Mouse (Mus musculus) cortical plate, adult 2 months (tissue): Measurements from ENCODE around the gene Ttll3.

Experiments
- CTCF ChIP-seq: fragments of 200-500 bp; IDR thresholded peaks from 2 replicates; pipeline ENCODE4 v1.5.1; 2011; ENCODE audit warnings: mild to moderate bottlenecking, control low read depth, low read length; ENCODE audit not compliant: insufficient read depth; ENCODE audit errors: extremely low read depth
- POLR2A ChIP-seq: fragments of 200-500 bp; IDR thresholded peaks from 2 replicates; pipeline ENCODE4 v1.6.1; 2011; ENCODE audit warnings: mild to moderate bottlenecking, low read length, control low read depth; ENCODE audit not compliant: insufficient read depth; ENCODE audit errors: extremely low read depth

- TF ChIP-seq POLR2A = no peak
- no peak for TF ChIP-seq CTCF
Measured at GRCm38 (mm10) chr6:113353696-113354095, 35.4 kb upstream of the Ttll3 start.
